Mouse (Mus musculus): ENCODE data around the gene Zfp423.
A peak's percentile ranks its signal among the peaks of the same experiment; 100 is the strongest.

Gene Zfp423

DNA sequence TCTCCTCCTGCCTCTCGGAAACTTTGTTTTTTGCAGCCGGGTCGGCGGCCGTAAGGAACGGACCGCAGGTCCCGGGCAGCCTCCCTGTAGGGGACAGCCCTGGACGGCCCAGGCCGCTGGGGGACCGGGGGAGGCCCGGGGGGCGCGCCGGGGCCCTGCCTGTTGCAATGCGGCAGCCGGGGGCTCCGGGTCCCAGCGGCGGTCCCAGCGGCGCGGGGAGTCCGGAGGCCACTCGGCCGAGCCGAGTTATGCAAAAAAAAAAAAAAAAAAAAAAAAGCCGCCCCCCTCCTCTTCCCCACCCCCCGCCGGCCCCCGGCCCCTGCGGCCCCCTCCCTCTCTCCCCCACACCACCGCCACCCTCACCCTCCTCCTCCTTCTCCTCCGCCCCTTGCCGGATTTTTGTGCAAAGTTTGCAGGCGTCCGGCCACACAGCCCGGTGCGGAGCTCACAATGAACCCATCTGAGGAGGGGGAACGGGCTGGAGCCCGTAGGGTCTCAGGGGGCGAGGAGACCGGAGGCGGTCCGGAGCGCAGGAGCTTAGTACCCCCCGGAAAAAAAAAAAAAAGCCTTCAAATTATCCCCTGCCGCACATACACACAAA lies at the start of gene Zfp423:
Gene Zfp423 (minus strand): TSS at position 276 of the 601 bp plus-strand sequence.
- no peak for DNase-seq (ENCODE audit: low read depth, low spot score)

DNA sequence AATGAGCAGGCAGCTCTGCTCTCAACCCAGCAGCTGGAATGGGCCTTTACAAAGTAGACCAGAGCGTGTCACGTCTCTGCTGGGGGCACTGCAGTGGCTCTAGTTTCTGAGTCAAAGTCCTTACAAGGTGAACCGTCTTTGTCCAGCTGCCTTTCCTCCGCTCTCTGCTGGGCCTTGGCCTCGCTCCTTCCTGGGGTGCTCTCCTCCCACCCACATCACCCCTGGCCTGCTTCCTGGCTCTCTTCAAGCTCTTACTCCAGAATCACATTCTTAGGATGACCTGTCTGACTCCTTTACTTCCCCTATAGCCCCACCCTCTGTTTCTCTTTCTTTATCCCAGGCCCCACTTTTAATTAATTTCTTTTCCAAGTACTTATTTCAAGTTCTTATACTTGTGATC lies 47.4 kb upstream of the Zfp423 start:
- DNase-seq (ENCODE audit: low read depth, low spot score): no peak

DNA sequence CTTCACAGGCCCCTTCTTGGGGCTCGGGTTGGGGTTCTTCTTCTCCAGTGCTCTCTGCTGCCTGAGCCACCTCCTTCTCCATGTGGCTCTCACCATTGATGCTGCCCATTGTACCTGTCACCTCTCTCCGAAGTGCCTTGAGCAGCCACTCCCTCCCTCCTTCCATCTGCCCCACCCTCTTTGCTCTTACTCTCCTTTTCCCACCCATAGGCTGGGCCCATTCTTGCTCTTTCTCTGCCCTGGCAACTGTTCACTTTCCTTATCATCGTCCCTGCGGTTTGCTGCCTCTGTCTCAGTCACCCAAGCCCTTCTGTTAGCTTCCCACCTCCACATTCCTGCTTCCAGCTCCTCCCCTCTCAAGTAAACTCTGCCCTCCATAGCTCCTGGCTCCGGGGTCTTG lies 25.4 kb upstream of the Zfp423 start:
- DNase-seq (ENCODE audit: low read depth, low spot score): no peak

DNA sequence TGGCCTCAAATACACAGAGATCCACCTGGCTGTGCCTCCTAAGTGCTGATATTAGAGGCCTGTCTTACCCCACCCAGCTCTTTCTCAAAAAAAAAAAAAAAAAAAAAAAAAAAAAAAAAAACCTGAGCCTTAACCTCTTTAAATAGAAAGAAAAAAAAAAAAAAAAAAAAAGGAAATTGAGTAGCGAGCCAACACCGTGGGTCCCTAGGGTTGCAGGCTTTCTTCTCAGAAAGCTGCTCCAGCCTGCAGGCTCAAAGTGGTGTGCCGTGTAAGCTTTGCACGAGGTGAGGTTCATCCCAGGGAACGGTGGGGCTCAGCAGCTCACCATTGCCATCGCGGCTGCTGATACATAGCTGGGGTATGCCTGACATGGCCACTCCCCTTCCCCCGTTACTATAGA lies 24.6 kb upstream of the Zfp423 start:
- DNase-seq (ENCODE audit: low read depth, low spot score): no peak

- no peak for DNase-seq (ENCODE audit: low read depth, low spot score)
Observed at GRCm38 (mm10) chr8:87982936-87983335, 23.5 kb upstream of the Zfp423 start.

- DNase-seq (ENCODE audit: low read depth, low spot score): no peak
Observed at GRCm38 (mm10) chr8:87975466-87975809, 16.0 kb upstream of the Zfp423 start.

- no peak for DNase-seq (ENCODE audit: low read depth, low spot score)
Observed at GRCm38 (mm10) chr8:87974759-87975465, 15.5 kb upstream of the Zfp423 start.

GRCm38 (mm10) chr8:87974122-87974758 lies 14.8 kb upstream of the Zfp423 start:
- DNase-seq (ENCODE audit: low read depth, low spot score): no peak

DNA sequence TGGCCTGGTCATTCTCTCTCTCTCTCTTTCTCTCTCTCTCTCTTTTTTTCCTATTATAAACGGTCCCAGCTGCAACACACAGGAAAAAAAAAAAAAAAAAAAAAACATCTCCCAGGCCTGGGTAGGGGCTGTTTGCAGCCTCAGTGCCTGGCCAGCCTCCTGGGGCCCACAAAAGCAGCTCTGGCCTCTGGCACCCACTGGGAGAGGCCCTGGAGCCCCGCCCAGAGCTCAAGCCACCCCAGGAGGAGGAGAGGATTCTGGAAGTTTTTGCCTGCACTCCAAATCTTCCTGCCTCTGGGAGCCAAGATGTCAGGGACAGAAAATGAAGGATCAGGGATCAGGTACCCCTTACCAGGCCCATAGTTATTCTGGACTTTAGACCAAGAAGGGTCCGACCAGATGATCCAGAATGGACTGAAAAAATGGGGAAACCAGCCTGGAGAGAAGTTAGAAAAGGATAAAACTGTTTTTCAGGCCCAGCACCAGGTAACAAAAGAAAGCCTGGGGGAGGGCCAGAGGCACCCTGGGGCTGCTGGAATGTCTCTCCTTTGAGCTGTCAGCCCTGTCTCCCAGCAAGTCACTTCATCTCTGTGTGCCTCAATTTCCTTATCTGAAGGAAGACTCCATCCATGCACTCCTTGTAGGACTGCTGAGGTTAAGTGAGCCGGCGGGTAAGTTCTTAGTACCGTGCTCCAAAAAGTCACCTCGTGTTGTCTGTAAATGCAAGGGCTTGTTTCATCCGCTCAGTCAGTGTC lies 8.6 kb upstream of the Zfp423 start:
- no peak for DNase-seq (ENCODE audit: low read depth, low spot score)

GRCm38 (mm10) chr8:87967057-87967820 lies 7.8 kb upstream of the Zfp423 start:
- DNase-seq (ENCODE audit: low read depth, low spot score): no peak

DNA sequence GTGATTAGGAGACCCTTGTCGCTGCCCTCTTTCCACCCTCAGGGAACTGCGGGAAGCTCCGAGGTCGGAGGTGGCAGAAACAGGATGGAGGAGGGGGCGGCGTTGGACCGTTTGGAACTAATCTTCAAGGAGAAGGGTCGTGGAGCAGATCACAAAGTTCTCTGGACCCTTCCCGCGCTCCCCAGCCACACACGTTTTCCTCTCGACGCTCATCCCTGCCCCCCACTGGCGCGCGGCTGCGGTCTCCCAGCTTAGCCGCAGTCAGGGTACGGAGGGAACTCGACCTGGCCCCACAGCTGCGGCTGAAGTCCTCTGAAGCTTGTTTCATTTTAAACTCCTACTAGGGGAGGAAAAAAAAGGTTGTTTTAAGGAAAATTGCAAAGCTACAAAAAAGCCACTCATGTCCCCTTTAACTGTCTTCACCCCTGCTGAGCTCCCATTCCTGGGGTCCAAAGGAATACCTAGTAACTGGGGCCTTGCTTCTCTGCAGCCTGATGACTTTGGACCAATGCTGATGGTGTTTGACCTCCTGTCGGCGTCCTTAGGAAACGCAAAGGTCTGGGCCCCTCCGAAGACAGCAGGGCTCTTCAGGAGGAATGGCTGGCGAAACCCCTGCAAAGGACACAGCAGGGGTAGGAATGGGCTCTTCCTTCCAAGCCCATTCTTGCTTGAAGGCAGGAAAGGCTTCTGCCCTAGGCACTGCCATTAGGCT lies 3.3 kb upstream of the Zfp423 start:
- no peak for DNase-seq (ENCODE audit: low read depth, low spot score)

DNA sequence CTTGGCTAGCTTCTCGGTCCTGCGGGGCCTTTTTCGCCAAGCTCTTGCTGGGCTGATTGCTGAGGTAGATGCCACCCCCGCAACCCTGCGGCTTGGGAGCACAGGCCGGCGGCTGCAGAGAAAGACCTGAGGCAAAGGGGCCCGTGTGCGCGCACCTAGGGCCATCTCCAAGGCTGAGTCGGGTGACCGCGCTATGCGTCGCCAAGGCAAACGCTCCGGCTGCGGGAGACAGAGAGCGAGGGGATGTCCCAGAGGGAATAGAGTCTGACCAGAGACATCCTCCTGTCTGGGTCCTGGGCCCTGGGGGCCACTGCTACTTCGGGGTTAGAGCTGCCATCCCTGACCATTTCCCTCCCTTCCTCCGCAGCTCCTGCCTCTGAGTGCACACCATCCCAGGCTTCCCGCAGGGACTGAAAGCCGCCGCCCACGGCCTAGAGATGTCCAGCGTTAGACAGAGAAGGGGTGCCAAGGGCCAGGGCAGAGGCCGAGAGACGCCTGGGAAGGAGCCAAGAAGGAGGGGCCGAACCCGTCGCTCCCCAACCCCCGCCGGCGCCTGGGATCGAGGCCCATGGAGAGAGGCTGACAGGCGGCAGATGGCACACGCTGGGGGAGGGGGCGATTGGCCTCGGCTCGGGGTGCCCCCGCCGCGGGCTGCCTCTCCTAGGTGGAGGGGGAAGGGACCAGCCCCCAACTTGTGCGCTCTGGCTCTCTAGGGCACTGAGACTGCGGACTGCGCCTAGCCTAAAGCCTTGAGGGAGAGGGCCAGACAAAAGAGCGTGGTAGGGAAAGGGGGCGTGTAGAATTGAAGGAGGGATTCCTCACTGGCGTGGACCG lies 2.5 kb upstream of the Zfp423 start:
- DNase-seq (ENCODE audit: low read depth, low spot score): no peak

DNA sequence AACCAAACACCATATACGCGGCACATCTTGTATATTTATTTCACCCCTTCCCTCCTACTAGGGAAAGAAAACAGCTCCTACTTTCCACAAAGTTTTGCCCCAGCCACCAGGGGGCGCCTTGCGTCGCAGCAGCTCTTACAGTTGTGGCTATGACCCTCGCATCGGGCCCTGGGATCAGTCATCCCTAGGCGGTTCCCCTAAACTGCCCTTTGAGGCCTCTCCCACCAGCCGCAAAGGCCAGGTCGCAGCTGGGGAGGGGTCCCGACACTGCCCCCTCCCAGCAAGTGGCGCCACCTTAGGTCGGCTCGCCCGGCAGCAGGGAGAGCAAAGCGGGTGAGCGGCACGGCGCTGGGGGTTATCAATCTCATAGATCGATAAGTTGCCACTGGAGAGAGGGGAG lies 1.7 kb upstream of the Zfp423 start:
- peak; percentile 8 for DNase-seq (ENCODE audit: low read depth, low spot score)

GRCm38 (mm10) chr8:87960061-87960749 lies 810 bp upstream of the Zfp423 start:
- DNase-seq (ENCODE audit: low read depth, low spot score): no peak

DNA sequence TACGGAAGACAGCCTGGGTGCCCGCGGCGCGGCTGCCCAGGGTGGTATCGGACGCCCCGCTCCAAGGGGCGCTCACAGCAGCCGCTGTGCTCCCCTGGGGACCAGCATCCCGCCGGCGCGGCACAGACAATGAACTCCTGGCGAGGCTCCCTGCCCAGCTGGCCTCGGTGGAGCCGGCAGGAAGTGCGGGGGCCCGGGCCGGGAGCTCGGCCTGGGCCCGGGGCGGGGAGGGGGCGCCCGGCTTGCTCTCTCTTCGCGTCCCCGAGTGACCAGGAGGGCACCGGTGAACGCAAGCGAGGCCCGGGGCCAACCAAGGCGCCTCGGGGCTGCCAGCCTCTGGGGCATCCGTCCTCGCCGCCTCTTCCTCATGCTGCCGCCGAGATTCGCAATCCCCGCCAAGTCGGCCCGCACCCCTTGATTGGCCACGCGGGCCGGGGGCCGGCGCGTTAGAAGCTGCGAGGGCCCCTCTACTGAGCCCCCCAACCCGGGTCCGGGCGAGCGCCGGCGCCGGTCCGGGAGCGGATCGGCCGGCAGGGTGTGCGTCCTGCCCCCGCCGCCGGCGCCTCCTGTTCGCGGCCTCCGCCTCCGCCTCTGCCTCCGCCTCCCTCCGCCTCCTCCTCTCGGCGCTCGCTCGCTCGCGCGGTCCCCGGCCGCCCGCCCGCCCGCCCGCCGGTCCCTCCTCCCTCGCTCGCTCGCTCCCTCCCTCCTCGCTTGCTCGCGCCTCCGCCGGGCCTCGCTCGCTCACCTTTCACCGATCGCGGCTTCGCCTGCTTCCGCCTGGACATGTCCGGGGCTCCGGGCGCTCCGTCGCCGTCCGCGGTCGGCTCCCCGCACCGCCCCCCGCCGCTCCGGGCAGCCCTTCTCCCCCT lies 710 bp downstream of the Zfp423 start:
- DNase-seq (ENCODE audit: low read depth, low spot score): no peak

- no peak for DNase-seq (ENCODE audit: low read depth, low spot score)
Observed at GRCm38 (mm10) chr8:87957871-87958450, 1.4 kb downstream of the Zfp423 start.

GRCm38 (mm10) chr8:87956001-87956400 lies 3.4 kb downstream of the Zfp423 start:
- DNase-seq (ENCODE audit: low read depth, low spot score): no peak

DNA sequence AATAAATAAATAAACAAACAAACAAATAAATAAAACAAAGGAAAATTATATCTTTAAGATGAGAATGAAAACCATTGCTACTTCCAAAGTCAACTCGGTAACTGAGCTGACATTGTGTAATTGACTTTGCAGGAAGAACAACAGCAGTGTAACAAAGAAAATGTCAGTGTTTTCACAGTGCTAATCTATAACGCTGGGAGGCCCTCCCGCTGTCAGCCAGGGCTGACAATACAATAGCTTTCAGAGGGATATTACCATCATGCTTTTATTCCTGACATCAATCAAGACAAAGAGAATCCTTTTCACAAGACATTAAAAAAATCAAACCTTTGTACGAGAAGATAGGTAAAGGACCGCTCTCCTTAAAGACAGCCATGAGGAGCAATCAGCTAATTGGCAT lies 5.9 kb downstream of the Zfp423 start:
- DNase-seq (ENCODE audit: low read depth, low spot score): no peak
